In genomic region chr13:42197656-42198055, GRCm38 (mm10) we compare ENCODE assay signal across 30 mouse cellular contexts.
DNase-seq lines count a peak whose midpoint lies in the region; ATAC-seq and TF ChIP-seq lines count a peak whose summit lies in the region.
"Had no signal": no experiment of that assay in that cellular context is flagged by ENCODE, and none has a peak within 500 bp of the region (broad histone marks: within the 10 kb centered on the region; RNA-seq: fewer than 3 reads in every experiment).

No protein-coding gene starts in this region.

- intact Hi-C loops in gastrocnemius, adult 2 months (cut with DNase I): no loop called here

- TF ChIP-seq CTCF in gastrocnemius, adult 2 months (IDR thresholded peaks at IDR 0.05): peak; percentile 18; the same call in 1 of the 2 replicates
- 0 out of 2 replicates have a peak, but pooled peaks have one; percentile 21 for TF ChIP-seq CTCF in kidney, postnatal 0 days (IDR thresholded peaks at IDR 0.05; ENCODE audit: low read depth)
- peak; percentile 13 to 37; a peak in 3 of 4 replicates for TF ChIP-seq CTCF in CH12.LX (conservative IDR thresholded peaks at IDR 0.05 in 1 of 2, IDR thresholded peaks at IDR 0.05 in 1 of 2; ENCODE audit: low read depth in 2 of 2, low read length in 2 of 2)

- TF ChIP-seq RAD21 in CH12.LX (IDR thresholded peaks at IDR 0.05; ENCODE audit: low read depth, low read length): no peak; the same call in none of the 2 replicates

- no peak overlapping the region for H3K4me3 ChIP-seq in gastrocnemius, adult 2 months
- H3K4me3 ChIP-seq in kidney, postnatal 0 days (replicated peaks; ENCODE audit: low read depth, low read length): no peak overlapping the region
- H3K4me3 ChIP-seq in CH12.LX (replicated peaks in 1 of 3; ENCODE audit: low read depth in 2 of 3, low read length in 2 of 3, poor library complexity in 1 of 3): no peak overlapping the region
- H3K4me3 ChIP-seq: embryonic facial prominence, embryonic 10.5 days; embryonic facial prominence, embryonic 15.5 days; forebrain, embryonic 12.5 days; hindbrain, embryonic 10.5 days; kidney, embryonic 15.5 days had no signal

- no peaks in the 10 kb centered on the region for H3K4me1 ChIP-seq in kidney, postnatal 0 days (replicated peaks; ENCODE audit: insufficient read depth, low read length)
- H3K4me1 ChIP-seq in CH12.LX (ENCODE audit: control insufficient read depth in 1 of 2, insufficient read depth in 2 of 2): no peaks in the 10 kb centered on the region
- H3K4me1 ChIP-seq: embryonic facial prominence, embryonic 15.5 days had no signal

- no peak for DNase-seq in gastrocnemius, adult 2 months
- DNase-seq in gastrocnemius, adult 18-20 months (ENCODE audit: low spot score): no peak
- DNase-seq in kidney, postnatal 0 days (ENCODE audit: low spot score): no peak
- no peak for DNase-seq in kidney, adult 11 months
- DNase-seq in CH12.LX (ENCODE audit: extremely low read depth): no peak
- DNase-seq in induced T-regulatory cell, adult 2 months (ENCODE audit: low read depth): peak; percentile 6
- no peak for DNase-seq in thymus, postnatal 14 days
- DNase-seq in cerebellum, postnatal 36 days: no peak
- DNase-seq: adrenal gland, adult 8-10 months; cerebellum, adult 2 months; gastrocnemius, postnatal 25 days; heart, adult 18-20 months; heart, postnatal 14 days; kidney, adult 18-20 months; kidney, postnatal 36 days; liver; lung, adult 2 months; right cerebral cortex, postnatal 14 days; spleen, adult 18-20 months; thymus, adult 18-20 months; thymus, postnatal 36 days had no signal

- TF ChIP-seq POLR2A in CH12.LX (IDR thresholded peaks at IDR 0.05; ENCODE audit: low read depth, low read length): no peak

- dilution Hi-C loops in CH12.LX (cut with MboI; ENCODE audit: extremely low pct_ligation_motif_present, extremely low pct_unique_long_range_greater_than_20kb, low sequenced_read_pairs): no loop called here

- H3K9me3 ChIP-seq in kidney, postnatal 0 days (replicated peaks; ENCODE audit: low read length): no peaks in the 10 kb centered on the region
- H3K9me3 ChIP-seq in CH12.LX (replicated peaks; ENCODE audit: low read length): peaks cover 8% of the 10 kb centered on the region
- H3K9me3 ChIP-seq: embryonic facial prominence, embryonic 10.5 days; embryonic facial prominence, embryonic 15.5 days; kidney, embryonic 15.5 days had no signal

- no peaks in the 10 kb centered on the region for H3K79me2 ChIP-seq in CH12.LX (replicated peaks; ENCODE audit: control insufficient read depth, extremely low read depth, insufficient read depth, poor library complexity, severe bottlenecking)

- WGBS in kidney, postnatal 0 days: 92% methylated on average over 2 of the region's 2 CpGs

- H3K27ac ChIP-seq in gastrocnemius, adult 2 months: no peak overlapping the region
- H3K27ac ChIP-seq in kidney, postnatal 0 days: no peak overlapping the region
- no peak overlapping the region for H3K27ac ChIP-seq in CH12.LX (ENCODE audit: insufficient read depth, low read depth)
- H3K27ac ChIP-seq: embryonic facial prominence, embryonic 10.5 days; embryonic facial prominence, embryonic 15.5 days; forebrain, embryonic 12.5 days; hindbrain, embryonic 10.5 days; kidney, embryonic 15.5 days; liver, embryonic 14.5 days had no signal

- no peak for TF ChIP-seq EP300 in CH12.LX (IDR thresholded peaks at IDR 0.05; ENCODE audit: low read length)

- no peak overlapping the region for H3K4me2 ChIP-seq in kidney, postnatal 0 days (ENCODE audit: low read length)
- no peak overlapping the region for H3K4me2 ChIP-seq in CH12.LX (ENCODE audit: insufficient read depth, low read depth, poor library complexity, severe bottlenecking)
- H3K4me2 ChIP-seq: embryonic facial prominence, embryonic 15.5 days; forebrain, embryonic 12.5 days; kidney, embryonic 15.5 days; midbrain, embryonic 11.5 days had no signal

- H3K36me3 ChIP-seq in kidney, postnatal 0 days (ENCODE audit: insufficient read depth, low read length): no peaks in the 10 kb centered on the region
- no peaks in the 10 kb centered on the region for H3K36me3 ChIP-seq in CH12.LX (replicated peaks in 1 of 2; ENCODE audit: control insufficient read depth in 1 of 2, insufficient read depth in 1 of 2, low read length in 1 of 2)
- H3K36me3 ChIP-seq: embryonic facial prominence, embryonic 10.5 days; embryonic facial prominence, embryonic 15.5 days; forebrain, embryonic 12.5 days; hindbrain, embryonic 10.5 days; kidney, embryonic 15.5 days had no signal

- ATAC-seq in kidney, postnatal 0 days (replicated peaks; ENCODE audit: low FRiP score, low read depth): no peak
- ATAC-seq: activated CD4-positive, CD25-positive, alpha-beta regulatory T cell, adult 4 months; hindbrain, embryonic 16.5 days had no signal

- in situ Hi-C loops in CH12.LX (cut with MboI; ENCODE audit: low pct_ligation_motif_present, low pct_unique_long_range_greater_than_20kb, low sequenced_read_pairs): no loop called here

- H3K9ac ChIP-seq in kidney, postnatal 0 days (ENCODE audit: low read depth, low read length): no peak overlapping the region
- no peak overlapping the region for H3K9ac ChIP-seq in CH12.LX (ENCODE audit: insufficient read depth, low read depth)
- H3K9ac ChIP-seq: embryonic facial prominence, embryonic 15.5 days; forebrain, embryonic 12.5 days; kidney, embryonic 15.5 days; liver, embryonic 14.5 days had no signal

- H3K27me3 ChIP-seq in kidney, postnatal 0 days (ENCODE audit: insufficient read depth, low read length): no peaks in the 10 kb centered on the region
- H3K27me3 ChIP-seq in CH12.LX (replicated peaks): no peaks in the 10 kb centered on the region
- H3K27me3 ChIP-seq: embryonic facial prominence, embryonic 15.5 days; forebrain, embryonic 12.5 days; kidney, embryonic 15.5 days had no signal

TF ChIP-seq in CH12.LX, 34 proteins besides CTCF, POLR2A, EP300 and RAD21:
- TF ChIP-seq UBTF (IDR thresholded peaks at IDR 0.05; ENCODE audit: low read depth, low read length) (no peak), ZMIZ1 (IDR thresholded peaks at IDR 0.05; ENCODE audit: low read depth, low read length) (no peak), SMC3 (IDR thresholded peaks at IDR 0.05; ENCODE audit: low read depth, low read length) (peak; percentile 15), MEF2A (IDR thresholded peaks at IDR 0.05; ENCODE audit: borderline replicate concordance, low read depth, low read length) (no peak), CHD2 (IDR thresholded peaks at IDR 0.05; ENCODE audit: low read length) (no peak), MAZ (IDR thresholded peaks at IDR 0.05; ENCODE audit: low read depth, low read length) (no peak)
